Mouse (Mus musculus) C2C12 (cell line): ENCODE measurements around the gene Mob2. TPM values are rescaled to one million over a fixed set of nuclear protein-coding genes. Genes with fewer than 3 reads are reported as not detected.

ENCODE experiments used
- H3K27me3 ChIP-seq: one replicate; pipeline ENCODE4 v1.6.1; 2011; ENCODE audit not compliant: control insufficient read depth, insufficient read depth, insufficient read length
- H3K36me3 ChIP-seq: one replicate; pipeline ENCODE4 v1.6.1; 2011; ENCODE audit not compliant: control insufficient read depth, insufficient read depth
- H3K4me3 ChIP-seq: one replicate; pipeline ENCODE4 v1.5.1; 2011; ENCODE audit warnings: mild to moderate bottlenecking, control low read depth; ENCODE audit not compliant: poor library complexity, insufficient read depth, severe bottlenecking
- H3K79me2 ChIP-seq: one replicate; pipeline ENCODE4 v1.6.1; 2011; ENCODE audit not compliant: control insufficient read depth, insufficient read depth
- H3K79me3 ChIP-seq: one replicate; pipeline ENCODE4 v1.6.1; 2011; ENCODE audit warnings: low read depth, control low read depth
- H3ac ChIP-seq: one replicate; pipeline ENCODE3; 2011; ENCODE audit warnings: low read depth; ENCODE audit not compliant: control insufficient read depth, insufficient read length
- CEBPB ChIP-seq: IDR thresholded peaks from one replicate; pipeline ENCODE4 v1.6.1; 2011; ENCODE audit warnings: low read depth, mild to moderate bottlenecking, control low read depth, moderate library complexity
- CTCF ChIP-seq: IDR thresholded peaks from one replicate; pipeline ENCODE4 v1.5.1; 2011; ENCODE audit not compliant: control insufficient read depth, insufficient read depth, insufficient read length
- FOSL1 ChIP-seq: IDR thresholded peaks from one replicate; pipeline ENCODE4 v1.8.0; 2011; ENCODE audit warnings: mild to moderate bottlenecking, low read length; ENCODE audit not compliant: poor library complexity, insufficient read depth, severe bottlenecking
- MAX ChIP-seq: IDR thresholded peaks from one replicate; pipeline ENCODE4 v1.6.1; 2011; ENCODE audit warnings: mild to moderate bottlenecking, control low read depth
- MYOD1 ChIP-seq: IDR thresholded peaks from one replicate; pipeline ENCODE4 v1.6.1; 2011; ENCODE audit warnings: low read depth; ENCODE audit not compliant: control insufficient read depth, insufficient read length
- MYOG ChIP-seq: IDR thresholded peaks from one replicate; pipeline ENCODE4 v1.6.1; 2011; ENCODE audit not compliant: control insufficient read depth, insufficient read length; ENCODE audit errors: extremely low read depth
- USF1 ChIP-seq: IDR thresholded peaks from one replicate; pipeline ENCODE4 v1.6.1; 2011; ENCODE audit warnings: low read depth, mild to moderate bottlenecking, control low read depth, moderate library complexity
- polyA plus RNA-seq: library from polyadenylated mRNA; unstranded; fragments of >200 nt; fragmentation: generic; extraction: Trizol; gene quantifications from one replicate; pipeline ENCODE4 v1.2.1, GENCODE M21; 2012; ENCODE audit warnings: missing spikeins

The Mob2 gene
- polyA plus RNA-seq, 1 experiment = 27.5 TPM

- H3K27me3 ChIP-seq = no peaks in the 10 kb centered on the region
- H3K79me3 ChIP-seq = no peaks in the 10 kb centered on the region
- TF ChIP-seq MAX (peak; percentile 50), CEBPB (no peak)
- peaks cover 11% of the 10 kb centered on the region for H3K79me2 ChIP-seq
- H3K4me3 ChIP-seq = no peak overlapping the region
- peaks cover 24% of the 10 kb centered on the region for H3K36me3 ChIP-seq
- peak overlapping the region; percentile 39 for H3ac ChIP-seq
These were observed 22.9 kb upstream of the Mob2 start for GRCm38 (mm10) chr7:142083588-142084317.

- no peaks in the 10 kb centered on the region for H3K27me3 ChIP-seq
- H3K79me2 ChIP-seq = peaks cover 11% of the 10 kb centered on the region
- no peak overlapping the region for H3K4me3 ChIP-seq
- no peak overlapping the region for H3ac ChIP-seq
- H3K36me3 ChIP-seq = peaks cover 24% of the 10 kb centered on the region
- TF ChIP-seq FOSL1 (no peak), CEBPB (no peak), USF1 (no peak), MYOD1 (no peak), MYOG (no peak), MAX (no peak), CTCF (no peak)
- H3K79me3 ChIP-seq = no peaks in the 10 kb centered on the region
These were observed 21.7 kb upstream of the Mob2 start for GRCm38 (mm10) chr7:142082607-142083006.

- peaks cover 24% of the 10 kb centered on the region for H3K36me3 ChIP-seq
- no peaks in the 10 kb centered on the region for H3K79me3 ChIP-seq
- H3K27me3 ChIP-seq = no peaks in the 10 kb centered on the region
- peaks cover 11% of the 10 kb centered on the region for H3K79me2 ChIP-seq
- TF ChIP-seq MAX (no peak), MYOG (no peak)
- no peak overlapping the region for H3K4me3 ChIP-seq
- H3ac ChIP-seq = no peak overlapping the region
These were observed 21.3 kb upstream of the Mob2 start for GRCm38 (mm10) chr7:142082179-142082578.

GRCm38 (mm10) chr7:142081736-142082135 lies 20.9 kb upstream of the Mob2 start:
- TF ChIP-seq CEBPB (no peak), MYOD1 (no peak)
- Histone ChIP-seq H3K36me3 (peaks cover 21% of the 10 kb centered on the region), H3ac (no peak overlapping the region), H3K79me3 (no peaks in the 10 kb centered on the region), H3K79me2 (peaks cover 11% of the 10 kb centered on the region), H3K4me3 (no peak overlapping the region), H3K27me3 (no peaks in the 10 kb centered on the region)

- H3ac ChIP-seq = no peak overlapping the region
- TF ChIP-seq USF1 (no peak), MYOD1 (no peak), MYOG (no peak), CTCF (no peak), FOSL1 (no peak), MAX (no peak), CEBPB (no peak)
- peaks cover 20% of the 10 kb centered on the region for H3K36me3 ChIP-seq
- no peaks in the 10 kb centered on the region for H3K27me3 ChIP-seq
- no peak overlapping the region for H3K4me3 ChIP-seq
- peaks cover 11% of the 10 kb centered on the region for H3K79me2 ChIP-seq
- no peaks in the 10 kb centered on the region for H3K79me3 ChIP-seq
These were observed 20.0 kb upstream of the Mob2 start for GRCm38 (mm10) chr7:142080876-142081275.

- H3K4me3 ChIP-seq = no peak overlapping the region
- no peaks in the 10 kb centered on the region for H3K79me3 ChIP-seq
- TF ChIP-seq MYOG (no peak), CTCF (no peak), MAX (no peak), MYOD1 (no peak), FOSL1 (no peak), USF1 (no peak), CEBPB (no peak)
- peaks cover 14% of the 10 kb centered on the region for H3K36me3 ChIP-seq
- H3K79me2 ChIP-seq = peaks cover 11% of the 10 kb centered on the region
- no peak overlapping the region for H3ac ChIP-seq
- H3K27me3 ChIP-seq = no peaks in the 10 kb centered on the region
These were observed 18.5 kb upstream of the Mob2 start for GRCm38 (mm10) chr7:142079365-142079764.
